Mouse (Mus musculus): ENCODE data around the gene Ipo13.

Gene Ipo13

GRCm38 (mm10) chr4:117914031-117914430 is 768 bp downstream of the Ipo13 start:
- no peak for DNase-seq (ENCODE audit: low read depth, low spot score)

- DNase-seq (ENCODE audit: low read depth, low spot score): no peak
Observed at GRCm38 (mm10) chr4:117913421-117913820, 1.4 kb downstream of the Ipo13 start.

GRCm38 (mm10) chr4:117912685-117913273 is 2.0 kb downstream of the Ipo13 start:
- DNase-seq (ENCODE audit: low read depth, low spot score): no peak

- DNase-seq (ENCODE audit: low read depth, low spot score): no peak
Observed at GRCm38 (mm10) chr4:117912131-117912561, 2.7 kb downstream of the Ipo13 start.

GRCm38 (mm10) chr4:117908834-117909453 is 5.9 kb downstream of the Ipo13 start:
- no peak for DNase-seq (ENCODE audit: low read depth, low spot score)

DNA sequence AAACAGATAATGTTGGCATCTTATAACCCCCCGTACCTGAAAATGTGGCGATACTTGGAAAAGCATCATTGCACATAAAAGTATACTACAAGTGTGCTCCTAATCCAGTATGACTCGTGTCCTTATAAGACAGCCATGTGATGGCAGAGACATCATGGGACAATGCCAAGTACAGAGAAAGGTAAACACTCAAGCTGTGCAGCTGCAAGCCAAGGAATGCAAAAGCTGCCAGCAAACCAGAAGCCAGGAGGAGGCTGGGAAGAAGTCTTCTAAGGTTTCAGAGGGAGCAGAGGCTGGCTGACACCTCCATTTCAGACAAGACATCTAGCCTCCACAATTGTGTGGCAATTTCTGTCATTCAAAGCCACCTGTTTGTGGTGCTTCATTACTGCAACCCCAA is 8.6 kb downstream of the Ipo13 start:
- DNase-seq (ENCODE audit: low read depth, low spot score): no peak

DNA sequence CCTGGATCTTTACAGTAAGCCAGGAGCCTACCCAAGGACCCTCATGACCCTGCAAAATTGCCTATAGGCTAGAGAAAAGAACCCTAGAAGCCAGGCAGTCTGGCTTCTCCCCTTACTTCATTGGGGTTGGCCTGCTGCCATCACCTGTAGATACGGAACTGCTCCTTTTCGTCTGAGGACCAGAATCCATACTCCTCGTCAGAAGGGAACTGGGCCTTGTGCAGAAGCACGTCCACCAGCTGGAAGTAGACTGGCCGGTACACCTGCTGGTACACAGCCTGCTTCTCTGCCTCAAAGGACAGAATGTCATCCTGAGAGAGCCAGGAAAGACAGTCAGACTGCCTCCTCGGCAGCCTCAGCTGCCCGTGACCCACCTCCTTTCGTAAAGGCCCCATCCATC is 10.0 kb downstream of the Ipo13 start:
- DNase-seq (ENCODE audit: low read depth, low spot score): no peak

GRCm38 (mm10) chr4:117904094-117904493 is 10.7 kb downstream of the Ipo13 start:
- DNase-seq (ENCODE audit: low read depth, low spot score): peak; percentile 73

GRCm38 (mm10) chr4:117898111-117898510 is 16.7 kb downstream of the Ipo13 start:
- DNase-seq (ENCODE audit: low read depth, low spot score): no peak

- no peak for DNase-seq (ENCODE audit: low read depth, low spot score)
Observed at GRCm38 (mm10) chr4:117896031-117896430, 18.8 kb downstream of the Ipo13 start.

DNA sequence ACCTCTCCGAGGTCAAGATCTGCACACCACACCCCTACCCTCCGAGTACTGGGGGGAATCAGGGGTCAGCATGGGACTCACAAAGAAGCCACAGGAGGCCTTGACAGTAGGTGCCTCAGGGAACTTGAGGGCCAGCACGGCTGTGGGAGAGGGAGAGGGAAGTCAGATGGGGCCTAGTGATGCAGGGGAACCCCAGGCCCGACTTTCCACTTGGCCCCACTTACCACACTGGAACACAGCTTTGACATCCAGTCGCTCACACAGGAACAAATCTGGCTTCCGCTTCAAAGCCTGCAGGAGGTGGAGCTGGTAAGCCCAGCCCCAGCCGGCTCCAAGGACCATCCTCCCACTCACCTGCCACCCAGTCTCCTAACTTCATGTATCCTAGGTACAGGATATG is 19.5 kb downstream of the Ipo13 start:
- no peak for DNase-seq (ENCODE audit: low read depth, low spot score)

DNA sequence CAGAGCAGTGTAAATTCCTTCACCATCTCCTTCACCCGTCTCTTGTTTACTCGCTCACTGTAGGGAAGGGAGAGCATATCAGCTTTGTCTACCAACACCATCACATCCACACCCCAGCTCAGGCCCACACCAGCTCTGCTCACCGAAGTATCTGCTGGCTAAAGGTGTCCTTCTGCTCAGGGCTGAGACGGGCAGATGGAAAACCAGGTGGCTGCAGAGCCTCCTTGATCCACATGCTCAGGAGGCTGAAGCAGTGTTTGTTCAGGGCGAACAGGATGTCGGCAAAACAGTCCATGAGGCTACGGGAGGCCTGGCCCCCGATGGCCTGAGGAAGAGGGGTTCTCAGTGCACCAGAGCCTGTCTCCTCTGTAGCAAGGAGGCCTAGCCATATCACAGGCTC is 20.2 kb downstream of the Ipo13 start:
- no peak for DNase-seq (ENCODE audit: low read depth, low spot score)

DNA sequence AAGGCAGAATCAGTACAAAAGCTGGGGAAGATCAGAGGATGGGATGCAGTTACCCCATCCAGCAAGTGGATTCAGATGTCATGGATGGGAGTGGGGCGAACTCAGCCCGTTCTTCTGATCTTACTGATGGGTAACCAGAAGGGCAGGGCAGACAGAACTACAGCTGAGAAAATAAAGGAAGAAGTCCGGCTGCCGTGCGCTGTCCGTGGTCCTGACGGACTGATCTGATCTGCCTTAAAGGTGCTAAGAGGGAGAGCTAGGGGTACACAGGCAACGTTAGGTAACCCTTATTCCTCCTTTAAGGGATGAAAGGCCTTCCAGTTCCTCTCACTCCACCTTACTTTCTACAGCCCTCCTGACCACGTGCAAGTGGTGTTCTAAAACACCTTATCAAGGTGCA is 21.4 kb downstream of the Ipo13 start:
- DNase-seq (ENCODE audit: low read depth, low spot score): no peak

DNA sequence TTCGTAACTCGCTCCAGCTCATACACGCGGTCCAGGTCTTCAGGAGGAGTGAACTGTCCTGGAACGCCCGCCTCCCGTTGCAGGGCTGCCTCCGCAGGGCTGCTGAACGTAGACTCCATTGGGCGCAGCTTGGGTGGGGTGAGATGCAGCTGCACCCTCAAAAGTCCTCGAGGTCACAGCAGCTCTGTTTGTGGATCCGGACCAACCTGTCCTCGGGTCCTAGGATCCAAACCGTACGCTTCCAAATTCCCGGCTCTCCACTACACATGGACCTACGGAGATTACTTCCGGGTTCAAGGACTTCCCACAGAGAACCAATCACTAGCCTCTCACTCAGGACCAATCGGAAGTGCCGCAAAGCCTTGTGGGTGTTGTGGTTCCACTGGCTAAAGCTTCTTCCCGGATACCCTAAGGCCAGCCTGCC is 23.0 kb downstream of the Ipo13 start, which contains the start of gene Dph2:
Dph2 (minus strand) TSS at position 295 of the 424 bp plus-strand sequence.
- peak; percentile 94 for DNase-seq (ENCODE audit: low read depth, low spot score)

- no peak for DNase-seq (ENCODE audit: low read depth, low spot score)
Observed at GRCm38 (mm10) chr4:117890750-117891149, 24.0 kb downstream of the Ipo13 start.

DNA sequence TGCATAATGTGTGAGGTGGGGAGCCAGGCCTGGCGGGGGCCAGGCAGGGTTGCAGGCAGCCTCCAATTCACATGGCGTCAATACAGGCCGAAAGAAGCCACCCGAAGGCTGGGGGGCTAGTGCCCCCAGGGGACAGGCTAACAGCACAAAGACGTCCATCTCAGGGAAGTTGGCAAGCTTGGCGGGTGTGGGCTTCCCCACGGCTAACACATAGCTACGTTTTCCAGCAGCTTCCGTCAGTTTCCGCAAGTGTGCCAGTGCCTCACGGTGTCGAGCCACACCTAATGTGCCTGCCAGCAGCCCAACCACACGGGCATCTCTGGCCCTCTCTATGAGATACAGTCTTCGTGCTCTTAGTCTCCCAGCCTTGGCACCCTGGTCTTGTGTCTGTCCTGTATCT is 24.8 kb downstream of the Ipo13 start:
- DNase-seq (ENCODE audit: low read depth, low spot score): no peak

- no peak for DNase-seq (ENCODE audit: low read depth, low spot score)
Observed at GRCm38 (mm10) chr4:117889471-117889870, 25.3 kb downstream of the Ipo13 start.

DNA sequence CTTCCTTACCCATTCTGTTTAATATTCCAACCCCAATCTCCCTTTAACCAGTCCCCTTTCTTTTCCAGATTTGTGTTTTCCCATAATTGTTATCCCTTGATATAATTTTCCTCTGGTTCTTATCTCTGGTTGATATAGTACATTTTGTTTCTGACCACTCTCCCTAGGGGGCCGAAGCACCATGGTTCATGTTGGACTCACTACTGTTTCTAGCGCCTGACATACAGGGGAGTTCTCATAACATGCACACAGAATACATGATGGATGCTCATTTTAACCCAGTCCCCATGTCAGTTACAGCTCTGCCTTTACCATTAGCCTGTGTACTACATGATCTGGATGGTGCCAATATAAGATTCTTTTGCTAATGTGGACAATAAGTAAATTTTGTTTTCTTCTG is 26.9 kb downstream of the Ipo13 start:
- DNase-seq (ENCODE audit: low read depth, low spot score): no peak

DNA sequence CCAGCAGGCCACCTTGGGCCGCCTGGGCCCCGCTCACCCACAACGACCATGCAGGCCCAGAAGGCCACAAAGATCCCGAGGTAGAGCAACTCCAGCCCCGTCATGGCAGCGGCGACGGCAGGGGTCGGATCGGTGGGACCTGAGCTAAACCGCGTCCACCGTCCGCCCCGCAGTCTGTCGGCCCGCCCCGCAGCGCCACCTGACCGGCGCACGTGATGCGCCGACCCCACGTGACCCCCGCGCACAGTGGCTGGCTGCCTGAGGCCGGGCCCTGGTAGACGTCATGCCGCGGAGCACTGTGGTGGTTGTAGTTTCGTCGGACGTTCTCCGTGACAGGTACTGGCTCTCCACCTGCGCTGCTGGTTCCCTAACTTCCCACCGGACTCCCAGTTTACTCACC is 27.7 kb downstream of the Ipo13 start, which contains the start of gene Atp6v0b:
Atp6v0b (minus strand) TSS at position 201 of the 400 bp plus-strand sequence.
- peak; percentile 81 for DNase-seq (ENCODE audit: low read depth, low spot score)

DNA sequence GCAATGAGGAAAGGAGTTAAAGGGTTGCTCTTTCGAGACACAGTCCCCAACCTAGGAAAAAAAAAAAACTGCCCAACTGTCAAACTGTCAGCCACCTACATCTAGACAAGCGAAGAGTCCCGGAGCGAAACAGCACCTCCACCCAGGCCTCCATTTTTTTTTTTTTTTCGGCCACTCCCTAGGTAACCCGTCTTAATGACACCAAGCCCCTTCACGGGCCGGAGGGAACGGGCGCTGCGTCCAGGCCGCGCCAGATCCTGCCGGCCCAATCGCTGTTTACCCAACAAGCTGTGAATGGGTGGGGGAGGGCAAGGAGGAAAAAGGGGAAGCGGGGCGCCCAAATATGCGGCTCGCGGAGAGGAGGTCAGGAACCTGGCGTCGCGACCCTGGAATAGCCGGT is 28.2 kb downstream of the Ipo13 start:
- DNase-seq (ENCODE audit: low read depth, low spot score): no peak

DNA sequence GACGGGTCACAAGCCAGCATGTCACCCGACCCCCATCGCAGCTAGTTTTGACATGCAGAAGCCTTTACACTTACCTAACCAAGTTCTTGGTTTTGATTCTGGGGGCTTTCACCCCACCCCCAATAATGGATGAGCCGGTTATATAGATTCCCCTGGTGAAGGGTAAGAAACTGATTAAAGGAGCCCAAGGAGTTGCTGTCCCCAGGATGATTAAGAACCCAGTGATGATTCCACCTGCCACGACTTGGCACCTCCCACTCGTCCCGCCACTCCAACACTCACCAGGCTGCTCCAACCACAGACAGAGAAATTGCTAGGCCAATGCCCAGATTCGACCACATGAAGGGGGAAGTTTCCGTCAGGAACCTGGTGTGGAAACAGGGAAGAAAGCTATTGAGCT is 28.8 kb downstream of the Ipo13 start:
- no peak for DNase-seq (ENCODE audit: low read depth, low spot score)

GRCm38 (mm10) chr4:117885093-117885492 is 29.7 kb downstream of the Ipo13 start:
- DNase-seq (ENCODE audit: low read depth, low spot score): no peak

- DNase-seq (ENCODE audit: low read depth, low spot score): no peak
Observed at GRCm38 (mm10) chr4:117884146-117884545, 30.7 kb downstream of the Ipo13 start.

Measured in telencephalon, adult 2 months (tissue).